In genomic region chr6:29653271-29653670, GRCm38 (mm10) we compare ENCODE assay signal across 30 mouse cellular contexts.
"Had no signal": no experiment of that assay in that cellular context is flagged by ENCODE, and none has a peak within 500 bp of the region (broad histone marks: within the 10 kb centered on the region; RNA-seq: fewer than 3 reads in every experiment).

No protein-coding gene starts in this region.

- H3K27me3 ChIP-seq: hindbrain, embryonic 12.5 days; hindbrain, embryonic 15.5 days; intestine, embryonic 15.5 days; kidney, embryonic 15.5 days had no signal

- H3K9ac ChIP-seq: heart, embryonic 12.5 days; heart, embryonic 13.5 days; heart, embryonic 15.5 days; hindbrain, embryonic 12.5 days; hindbrain, embryonic 13.5 days; hindbrain, embryonic 14.5 days; hindbrain, embryonic 15.5 days; intestine, embryonic 15.5 days; kidney, embryonic 15.5 days had no signal

- H3K27ac ChIP-seq: heart, embryonic 13.5 days; heart, embryonic 15.5 days; hindbrain, embryonic 10.5 days; hindbrain, embryonic 12.5 days; hindbrain, embryonic 13.5 days; hindbrain, embryonic 14.5 days; hindbrain, embryonic 15.5 days; hindbrain, postnatal 0 days; intestine, embryonic 15.5 days; kidney, embryonic 15.5 days; kidney, postnatal 0 days; layer of hippocampus, adult 2 months; left cerebral cortex, adult 2 months had no signal

- H3K9me3 ChIP-seq: heart, embryonic 12.5 days; heart, embryonic 13.5 days; heart, embryonic 15.5 days; hindbrain, embryonic 10.5 days; hindbrain, embryonic 12.5 days; hindbrain, embryonic 13.5 days; hindbrain, embryonic 15.5 days; intestine, embryonic 15.5 days; kidney, embryonic 15.5 days had no signal

- H3K4me3 ChIP-seq: heart, embryonic 12.5 days; heart, embryonic 13.5 days; heart, embryonic 15.5 days; hindbrain, embryonic 10.5 days; hindbrain, embryonic 12.5 days; hindbrain, embryonic 13.5 days; hindbrain, embryonic 15.5 days; intestine, embryonic 15.5 days; kidney, embryonic 15.5 days; layer of hippocampus, adult 2 months; left cerebral cortex, adult 2 months had no signal

- H3K4me1 ChIP-seq: heart, embryonic 12.5 days; heart, embryonic 13.5 days; hindbrain, embryonic 10.5 days; hindbrain, embryonic 12.5 days; hindbrain, embryonic 13.5 days; hindbrain, embryonic 15.5 days; intestine, embryonic 15.5 days had no signal

- DNase-seq: heart, postnatal 10 days; heart, postnatal 14 days; heart, postnatal 36 days; heart, postnatal 4 days; kidney, adult 11 months; kidney, adult 18-20 months; kidney, adult 2 months; kidney, adult 8-10 months; kidney, adult 9 months; kidney, postnatal 10 days; kidney, postnatal 14 days; kidney, postnatal 25 days; kidney, postnatal 36 days; kidney, postnatal 4 days; layer of hippocampus, adult 9-11 months; layer of hippocampus, postnatal 36 days had no signal

- H3K36me3 ChIP-seq: heart, embryonic 12.5 days; heart, embryonic 13.5 days; heart, embryonic 15.5 days; hindbrain, embryonic 10.5 days; hindbrain, embryonic 12.5 days; hindbrain, embryonic 13.5 days; hindbrain, embryonic 15.5 days; intestine, embryonic 15.5 days; kidney, embryonic 15.5 days had no signal
